Mouse (Mus musculus): ENCODE measurements around the gene Hivep3. TPM values are rescaled to one million over a fixed set of nuclear protein-coding genes. Genes with fewer than 3 reads are reported as not detected.

The Hivep3 gene
- polyA plus RNA-seq, 1 experiment from 2014 or later: 3.2 TPM

GRCm38 (mm10) chr4:119733942-119734341 is 358 bp downstream of the Hivep3 start:
- WGBS: 1% methylated on average over 44 of the region's 44 CpGs
- Histone ChIP-seq H3K36me3 (no peaks in the 10 kb centered on the region), H3K27me3 (peaks cover 22% of the 10 kb centered on the region), H3K4me2 (peak overlapping the region; percentile 100), H3K9me3 (no peaks in the 10 kb centered on the region), H3K4me1 (peaks cover 12% of the 10 kb centered on the region), H3K9ac (peak overlapping the region; percentile 60), H3K27ac (no peak overlapping the region), H3K4me3 (peak overlapping the region; percentile 71)
- no peak; the same call in 1 of the 2 replicates for ATAC-seq (ENCODE audit: insufficient number of reproducible peaks, low FRiP score, low TSS enrichment, low read depth)

- ATAC-seq (ENCODE audit: insufficient number of reproducible peaks, low FRiP score, low TSS enrichment, low read depth): no peak
- Histone ChIP-seq H3K9me3 (no peaks in the 10 kb centered on the region), H3K4me2 (peak overlapping the region; percentile 100), H3K4me3 (peak overlapping the region; percentile 71), H3K4me1 (peaks cover 12% of the 10 kb centered on the region), H3K9ac (no peak overlapping the region), H3K27me3 (peaks cover 22% of the 10 kb centered on the region), H3K27ac (no peak overlapping the region), H3K36me3 (no peaks in the 10 kb centered on the region)
- WGBS: 22% methylated on average over 4 of the region's 4 CpGs
Measured at GRCm38 (mm10) chr4:119734352-119734751, 768 bp downstream of the Hivep3 start.

- H3K27me3 ChIP-seq: peaks cover 22% of the 10 kb centered on the region
- WGBS: 30% methylated on average over 4 of the region's 4 CpGs
- ATAC-seq (ENCODE audit: insufficient number of reproducible peaks, low FRiP score, low TSS enrichment, low read depth): no peak
Measured at GRCm38 (mm10) chr4:119738641-119739040, 5.1 kb downstream of the Hivep3 start.

GRCm38 (mm10) chr4:119739301-119740062 is 5.9 kb downstream of the Hivep3 start:
- 43% methylated on average over 9 of the region's 9 CpGs for WGBS
- no peak overlapping the region for H3K4me3 ChIP-seq
- H3K27me3 ChIP-seq: peaks cover 14% of the 10 kb centered on the region
- no peak overlapping the region for H3K27ac ChIP-seq
- no peaks in the 10 kb centered on the region for H3K9me3 ChIP-seq
- H3K4me1 ChIP-seq: no peaks in the 10 kb centered on the region
- no peak overlapping the region for H3K9ac ChIP-seq
- no peak overlapping the region for H3K4me2 ChIP-seq
- no peak for ATAC-seq (ENCODE audit: insufficient number of reproducible peaks, low FRiP score, low TSS enrichment, low read depth)
- no peaks in the 10 kb centered on the region for H3K36me3 ChIP-seq

More at GRCm38 (mm10) chr4:119738641-119739040, 5.1 kb downstream of the Hivep3 start:
- Histone ChIP-seq H3K4me2 (no peak overlapping the region), H3K9me3 (no peaks in the 10 kb centered on the region), H3K9ac (no peak overlapping the region), H3K4me1 (peaks cover 8% of the 10 kb centered on the region), H3K27ac (no peak overlapping the region), H3K36me3 (no peaks in the 10 kb centered on the region), H3K4me3 (no peak overlapping the region)

GRCm38 (mm10) chr4:119748341-119748740 is 14.8 kb downstream of the Hivep3 start:
- no peak overlapping the region for H3K9ac ChIP-seq
- ATAC-seq (ENCODE audit: insufficient number of reproducible peaks, low FRiP score, low TSS enrichment, low read depth): no peak
- H3K4me3 ChIP-seq: no peak overlapping the region
- H3K4me1 ChIP-seq: no peaks in the 10 kb centered on the region
- no peaks in the 10 kb centered on the region for H3K9me3 ChIP-seq
- no peak overlapping the region for H3K27ac ChIP-seq
- H3K27me3 ChIP-seq: no peaks in the 10 kb centered on the region
- H3K36me3 ChIP-seq: no peaks in the 10 kb centered on the region
- WGBS: 75% methylated on average over 2 of the region's 2 CpGs
- no peak overlapping the region for H3K4me2 ChIP-seq

- WGBS: 44% methylated on average over 4 of the region's 4 CpGs
- Histone ChIP-seq H3K27ac (no peak overlapping the region), H3K36me3 (no peaks in the 10 kb centered on the region), H3K9ac (no peak overlapping the region), H3K27me3 (no peaks in the 10 kb centered on the region), H3K4me1 (no peaks in the 10 kb centered on the region), H3K4me3 (no peak overlapping the region), H3K4me2 (no peak overlapping the region), H3K9me3 (no peaks in the 10 kb centered on the region)
- no peak for ATAC-seq (ENCODE audit: insufficient number of reproducible peaks, low FRiP score, low TSS enrichment, low read depth)
Measured at GRCm38 (mm10) chr4:119750157-119750556, 16.6 kb downstream of the Hivep3 start.

GRCm38 (mm10) chr4:119750681-119751211 is 17.2 kb downstream of the Hivep3 start:
- no peak for ATAC-seq (ENCODE audit: insufficient number of reproducible peaks, low FRiP score, low TSS enrichment, low read depth)

GRCm38 (mm10) chr4:119751408-119752006 is 17.9 kb downstream of the Hivep3 start:
- 64% methylated on average over 2 of the region's 2 CpGs for WGBS
- no peaks in the 10 kb centered on the region for H3K4me1 ChIP-seq
- no peak overlapping the region for H3K9ac ChIP-seq
- no peak overlapping the region for H3K4me3 ChIP-seq
- no peaks in the 10 kb centered on the region for H3K27me3 ChIP-seq
- no peak overlapping the region for H3K27ac ChIP-seq
- H3K9me3 ChIP-seq: no peaks in the 10 kb centered on the region
- no peak for ATAC-seq (ENCODE audit: insufficient number of reproducible peaks, low FRiP score, low TSS enrichment, low read depth)
- no peak overlapping the region for H3K4me2 ChIP-seq
- H3K36me3 ChIP-seq: no peaks in the 10 kb centered on the region

More at GRCm38 (mm10) chr4:119750681-119751211, 17.2 kb downstream of the Hivep3 start:
- Histone ChIP-seq H3K27me3 (no peaks in the 10 kb centered on the region), H3K36me3 (no peaks in the 10 kb centered on the region), H3K27ac (no peak overlapping the region), H3K9me3 (no peaks in the 10 kb centered on the region), H3K9ac (no peak overlapping the region), H3K4me3 (no peak overlapping the region), H3K4me1 (no peaks in the 10 kb centered on the region), H3K4me2 (no peak overlapping the region)
- WGBS: 80% methylated on average over 6 of the region's 6 CpGs

GRCm38 (mm10) chr4:119759574-119760233 is 26.1 kb downstream of the Hivep3 start:
- WGBS: 74% methylated on average over 4 of the region's 4 CpGs

GRCm38 (mm10) chr4:119760820-119761219 is 27.2 kb downstream of the Hivep3 start:
- Histone ChIP-seq H3K36me3 (no peaks in the 10 kb centered on the region), H3K9ac (no peak overlapping the region), H3K9me3 (no peaks in the 10 kb centered on the region), H3K4me1 (no peaks in the 10 kb centered on the region), H3K27me3 (no peaks in the 10 kb centered on the region), H3K4me3 (no peak overlapping the region), H3K27ac (no peak overlapping the region), H3K4me2 (no peak overlapping the region)
- ATAC-seq (ENCODE audit: insufficient number of reproducible peaks, low FRiP score, low TSS enrichment, low read depth): no peak
- whole genome bisulfite sequencing: 75% methylated on average over 7 of the region's 7 CpGs

More at GRCm38 (mm10) chr4:119759574-119760233, 26.1 kb downstream of the Hivep3 start:
- no peaks in the 10 kb centered on the region for H3K27me3 ChIP-seq
- H3K4me1 ChIP-seq: no peaks in the 10 kb centered on the region
- no peaks in the 10 kb centered on the region for H3K9me3 ChIP-seq
- no peak overlapping the region for H3K4me3 ChIP-seq
- no peak overlapping the region for H3K27ac ChIP-seq
- H3K36me3 ChIP-seq: no peaks in the 10 kb centered on the region
- ATAC-seq (ENCODE audit: insufficient number of reproducible peaks, low FRiP score, low TSS enrichment, low read depth): no peak
- no peak overlapping the region for H3K4me2 ChIP-seq
- H3K9ac ChIP-seq: no peak overlapping the region

GRCm38 (mm10) chr4:119761459-119762121 is 28.0 kb downstream of the Hivep3 start:
- H3K9me3 ChIP-seq: no peaks in the 10 kb centered on the region
- no peak overlapping the region for H3K9ac ChIP-seq
- H3K4me2 ChIP-seq: no peak overlapping the region
- 85% methylated on average over 9 of the region's 9 CpGs for WGBS
- H3K27ac ChIP-seq: no peak overlapping the region
- H3K36me3 ChIP-seq: no peaks in the 10 kb centered on the region
- H3K4me3 ChIP-seq: no peak overlapping the region
- ATAC-seq (ENCODE audit: insufficient number of reproducible peaks, low FRiP score, low TSS enrichment, low read depth): no peak
- no peaks in the 10 kb centered on the region for H3K4me1 ChIP-seq
- no peaks in the 10 kb centered on the region for H3K27me3 ChIP-seq
